Mouse (Mus musculus) brain, adult 2 months (tissue): ENCODE results near the gene Erich6.
A peak's percentile ranks its signal among the peaks of the same experiment; 100 is the strongest.
"Not testable (repeated sequence)": the region's sequence is repeated elsewhere in the genome, so short reads cannot be mapped to it uniquely, and the experiment has no call there.

ENCODE experiments used
- DNase-seq: peaks from one replicate; pipeline ENCODE4 v3.0.0; 2011; ENCODE audit warnings: low read depth, low spot score

Gene Erich6

DNA sequence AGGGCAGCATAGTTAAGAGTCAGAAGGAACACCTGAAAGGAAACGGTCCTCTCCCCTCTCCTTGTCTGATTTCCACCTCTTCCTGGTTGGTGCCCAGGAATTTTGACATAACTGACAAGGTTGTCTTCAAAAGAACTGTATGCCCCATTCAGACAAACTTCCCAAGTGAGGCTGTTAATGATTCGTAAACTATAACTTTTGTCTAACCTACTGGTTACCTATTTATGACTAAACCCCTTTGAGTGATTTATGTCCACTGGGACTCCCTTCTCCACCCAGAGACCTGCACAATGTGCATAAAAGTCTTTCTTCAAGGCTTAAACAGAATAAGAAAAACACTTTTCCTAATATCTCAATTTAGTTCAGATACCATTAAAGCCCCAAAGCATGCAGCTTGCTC lies 10.2 kb upstream of the Erich6 start:
- DNase-seq = no peak

DNA sequence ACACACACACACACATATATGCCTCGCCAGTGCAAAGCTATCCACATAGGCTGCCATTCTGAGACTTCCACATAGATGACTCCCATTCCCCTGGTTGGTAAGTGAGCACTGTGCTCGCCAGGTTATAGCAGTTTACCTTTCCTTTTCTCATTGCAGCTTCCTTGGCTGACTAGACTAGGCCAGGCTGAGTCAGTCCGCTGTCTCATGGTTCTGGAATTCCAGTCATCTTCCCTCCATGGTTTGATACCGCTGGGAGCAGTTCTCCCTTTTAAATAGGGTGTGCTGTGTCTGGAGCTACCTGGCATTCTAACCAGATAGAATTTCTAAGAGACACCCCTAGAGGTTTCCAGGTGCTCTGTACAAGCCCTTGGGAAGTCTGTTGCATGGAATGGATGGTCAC lies 9.2 kb upstream of the Erich6 start:
- DNase-seq = no peak

DNA sequence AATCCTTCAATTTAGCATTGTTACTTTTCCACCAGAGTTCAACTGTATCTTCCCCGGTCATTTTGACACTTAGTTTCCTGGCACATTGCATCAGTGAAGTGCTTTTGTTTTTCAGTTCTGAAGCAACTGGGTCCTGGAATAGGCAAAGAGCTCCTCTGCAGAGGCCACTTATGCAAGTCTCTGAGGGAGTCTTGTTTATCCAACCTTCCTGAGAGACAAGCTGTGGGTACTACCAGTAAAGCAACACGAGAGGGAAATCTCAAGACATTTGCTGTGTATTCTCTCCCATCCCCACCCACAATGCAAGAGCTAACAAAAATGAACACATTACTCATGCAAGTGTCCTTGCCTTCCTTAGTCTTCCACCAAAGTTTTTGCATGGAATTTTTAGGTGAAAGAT lies 5.3 kb downstream of the Erich6 start:
- peak; percentile 61 for DNase-seq

DNA sequence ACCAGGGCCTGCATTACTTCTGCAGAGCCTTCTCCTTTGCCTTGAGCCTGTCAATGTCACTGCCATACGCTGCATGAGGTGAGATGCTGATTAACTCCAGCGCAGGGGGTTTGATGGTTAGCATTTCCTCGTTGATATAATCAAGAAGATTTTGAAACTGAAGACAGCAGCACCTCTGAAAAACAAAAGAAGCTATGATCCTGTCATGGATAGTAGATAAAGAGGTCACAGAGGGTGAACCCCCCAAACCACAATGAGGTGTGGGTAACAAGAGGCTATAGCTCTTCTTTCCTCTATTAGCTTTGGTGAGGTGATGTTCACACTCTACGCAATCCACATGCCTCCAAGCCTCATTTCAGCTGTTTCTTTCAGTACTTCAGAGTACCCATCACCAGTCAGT lies 12.0 kb downstream of the Erich6 start:
- DNase-seq = no peak

DNA sequence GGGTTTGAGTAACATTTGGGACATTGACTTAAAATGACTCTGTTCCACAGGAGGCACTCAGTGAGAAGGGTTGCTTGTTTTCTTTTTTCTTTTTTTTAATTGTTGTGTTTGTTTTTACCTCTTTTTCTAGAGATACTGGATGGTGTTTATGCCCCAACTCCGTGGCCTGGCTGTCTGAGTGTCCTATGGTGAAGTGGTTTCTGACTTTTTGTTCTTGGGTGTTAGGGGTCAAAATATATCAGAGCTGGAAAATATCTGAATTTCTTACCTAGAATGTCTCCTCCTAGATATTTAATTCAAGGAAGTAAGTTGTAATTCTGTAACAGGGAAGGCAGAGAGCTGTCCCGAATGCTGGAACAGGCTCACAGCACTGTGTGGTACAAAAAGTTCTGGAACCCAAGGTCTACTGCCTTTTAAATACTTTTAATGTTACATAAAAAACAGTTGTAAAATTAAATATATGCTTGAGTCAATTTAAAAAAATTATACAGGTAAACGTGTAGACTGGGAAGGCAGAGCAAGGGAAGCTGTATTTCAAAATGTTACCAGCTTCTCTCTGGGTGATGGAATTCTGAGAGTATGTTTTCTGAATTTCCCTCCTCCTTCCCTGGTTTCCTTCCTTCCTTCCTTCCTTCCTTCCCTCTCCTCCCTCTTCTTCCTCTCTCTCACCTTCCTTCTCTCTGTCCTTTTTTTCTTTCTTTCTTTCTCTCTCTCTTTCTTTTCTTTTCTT lies 14.2 kb downstream of the Erich6 start:
- no peak for DNase-seq

DNA sequence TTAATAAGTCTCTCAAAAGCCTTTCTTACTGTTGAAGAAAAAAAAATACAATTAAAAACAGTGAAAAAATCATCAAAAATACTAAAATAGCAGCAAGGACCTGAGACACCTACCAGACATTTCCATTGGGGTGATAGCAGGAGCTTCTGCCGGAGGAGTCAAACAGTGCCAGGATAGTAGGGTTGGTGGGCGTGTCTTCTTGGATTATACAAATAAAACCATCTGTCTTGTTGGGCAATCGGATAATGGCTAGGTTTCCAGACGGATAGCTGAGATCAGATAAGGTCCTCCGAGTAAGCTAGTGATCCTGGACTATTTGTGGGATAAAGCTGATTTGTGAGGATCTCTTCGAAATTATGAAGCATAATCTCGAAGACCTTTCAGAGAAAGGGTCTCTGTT lies 15.9 kb downstream of the Erich6 start:
- no peak for DNase-seq

DNA sequence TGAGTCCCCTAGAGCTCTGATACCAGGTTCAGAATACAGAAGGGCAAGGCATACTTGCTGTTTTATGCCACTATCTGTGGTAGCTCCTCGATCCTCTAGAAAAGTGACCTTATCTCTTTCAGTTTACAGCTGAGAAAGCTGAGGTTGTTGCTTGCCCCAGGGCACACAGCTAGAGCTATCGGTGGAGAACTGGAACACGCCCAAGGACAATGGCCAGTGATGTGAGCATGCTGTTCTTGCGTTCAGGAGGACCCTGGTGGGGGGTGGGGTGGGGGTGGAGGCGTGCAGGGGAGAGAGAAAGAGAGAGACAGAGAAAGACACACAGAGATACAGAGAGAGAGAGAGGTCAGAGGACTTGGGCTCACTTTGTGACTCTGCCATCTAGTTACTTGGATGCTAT lies 27.0 kb downstream of the Erich6 start:
- DNase-seq = no peak

DNA sequence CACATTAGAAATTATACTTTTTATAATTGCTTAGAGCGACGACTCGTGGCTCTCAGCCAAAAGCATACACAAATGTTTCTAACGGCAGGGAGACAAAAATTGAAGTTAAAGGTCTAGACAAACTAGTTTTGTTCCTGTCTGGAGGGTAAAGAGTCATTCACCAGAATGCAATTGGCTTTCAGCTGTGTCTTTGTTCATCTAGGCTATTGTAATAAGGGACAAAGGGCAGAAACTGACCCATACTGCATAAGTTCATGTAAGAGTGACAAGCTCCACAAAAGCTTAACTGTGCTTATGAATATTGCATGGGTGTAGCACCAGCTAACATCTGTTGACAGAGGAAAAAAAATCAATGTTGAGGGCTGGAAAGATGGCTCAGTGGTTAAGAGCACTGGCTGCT lies 28.5 kb downstream of the Erich6 start:
- no peak for DNase-seq

DNA sequence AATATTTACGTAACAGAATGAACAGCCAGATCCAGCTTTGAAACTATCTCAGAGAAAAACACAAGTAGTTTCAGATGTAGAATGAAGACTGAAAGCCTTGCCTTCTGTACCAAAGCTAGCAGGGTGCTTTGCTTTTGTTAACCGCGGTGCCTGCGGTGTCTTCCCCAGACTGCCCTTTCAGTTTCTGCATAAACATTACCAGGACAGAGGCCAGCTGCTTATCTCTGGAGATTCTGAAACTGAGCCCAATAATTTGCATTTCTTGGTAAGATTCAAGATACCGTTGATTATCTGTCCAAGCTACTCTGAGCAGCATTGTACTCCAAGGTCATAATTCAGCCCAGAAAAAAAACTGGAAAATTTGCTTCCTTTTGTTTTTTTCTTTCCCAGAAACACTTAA lies 43.4 kb downstream of the Erich6 start:
- no peak for DNase-seq

DNA sequence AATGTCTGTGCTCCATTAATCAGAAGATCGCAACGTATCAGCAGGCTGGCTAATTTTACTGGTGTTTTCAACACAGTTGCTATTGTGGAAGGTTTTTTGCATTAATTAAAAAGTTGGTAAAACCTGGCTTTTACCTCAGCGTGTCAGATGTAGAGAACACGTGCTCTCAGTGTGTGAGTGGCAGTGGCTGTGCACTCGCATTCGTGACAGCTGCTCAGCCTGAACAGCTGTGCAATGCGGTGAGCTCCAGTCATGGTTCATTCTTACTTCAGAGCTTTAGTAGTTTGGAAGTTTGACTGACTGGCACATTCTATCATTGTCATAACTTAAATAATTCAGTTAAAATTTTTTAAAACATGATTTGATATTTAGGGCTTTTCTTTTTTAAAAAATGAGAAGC lies 44.3 kb downstream of the Erich6 start:
- DNase-seq = not testable (repeated sequence)

DNA sequence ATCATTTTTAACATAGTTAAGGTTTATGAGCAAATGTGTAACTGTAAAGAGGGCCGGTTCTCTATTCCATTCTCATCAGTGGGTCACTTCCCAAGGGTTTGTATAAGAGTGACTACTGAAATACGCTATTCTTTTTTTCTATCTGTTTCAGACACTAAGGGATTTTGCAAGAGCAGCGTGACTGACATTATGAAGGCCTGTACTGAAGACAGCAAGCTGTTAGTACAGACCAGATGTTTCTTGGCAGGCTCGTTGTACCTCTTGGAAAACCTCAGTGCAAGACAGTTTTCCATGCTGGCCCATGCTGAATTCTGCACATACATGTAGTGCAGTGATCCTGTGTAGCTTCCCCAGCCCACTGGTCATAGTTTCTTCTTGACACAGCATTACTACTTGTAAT lies 46.5 kb downstream of the Erich6 start:
- not testable (repeated sequence) for DNase-seq

DNA sequence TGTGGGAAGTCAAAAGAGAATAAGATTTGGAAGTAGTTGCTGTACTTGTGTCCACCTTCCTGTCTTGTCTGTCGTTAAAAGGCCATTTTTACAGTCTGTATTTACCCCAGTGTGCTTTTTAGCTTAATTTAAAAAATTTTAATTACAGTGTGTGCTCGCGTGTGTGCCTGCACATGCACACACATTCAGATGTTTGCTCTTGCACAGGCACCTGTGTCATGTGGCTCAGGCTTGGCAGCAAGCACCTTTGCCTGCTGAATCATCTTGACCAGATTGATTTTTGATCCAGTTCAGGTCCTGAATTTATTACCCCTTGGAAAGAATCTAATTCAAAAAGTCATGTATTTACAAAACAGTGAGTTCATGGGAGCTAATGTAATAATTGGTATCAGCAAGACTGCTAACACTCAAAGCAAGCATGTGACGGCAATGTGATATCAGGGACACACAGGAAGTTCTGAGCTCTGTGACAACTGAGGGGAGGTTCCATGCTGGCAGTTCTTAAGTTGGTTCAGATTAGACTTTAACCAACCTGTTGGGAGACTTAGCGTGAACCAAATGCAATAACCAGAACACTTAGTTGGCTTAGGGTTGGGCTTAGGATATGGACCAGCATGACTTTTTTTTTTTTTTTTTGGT lies 54.1 kb downstream of the Erich6 start:
- peak; percentile 9 for DNase-seq

DNA sequence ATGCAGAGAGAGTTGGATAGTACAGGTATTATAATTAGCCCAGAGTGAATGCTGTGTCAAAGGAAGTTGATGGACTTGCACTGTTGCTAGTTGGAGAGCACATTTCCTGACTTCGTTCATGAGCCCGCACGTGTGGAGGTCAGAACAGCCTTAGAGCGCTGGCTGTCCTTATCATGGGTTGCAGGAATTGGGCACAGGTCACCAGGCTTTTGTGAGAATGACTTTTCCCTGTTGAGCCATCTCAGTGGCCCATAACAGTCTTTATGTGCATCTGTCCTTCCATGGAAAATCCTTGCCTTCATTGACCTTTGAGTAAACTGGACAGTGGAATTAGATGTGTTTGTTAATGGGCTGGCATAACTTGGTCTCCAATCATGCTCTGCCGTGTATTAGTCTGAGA lies 54.7 kb downstream of the Erich6 start:
- no peak for DNase-seq

DNA sequence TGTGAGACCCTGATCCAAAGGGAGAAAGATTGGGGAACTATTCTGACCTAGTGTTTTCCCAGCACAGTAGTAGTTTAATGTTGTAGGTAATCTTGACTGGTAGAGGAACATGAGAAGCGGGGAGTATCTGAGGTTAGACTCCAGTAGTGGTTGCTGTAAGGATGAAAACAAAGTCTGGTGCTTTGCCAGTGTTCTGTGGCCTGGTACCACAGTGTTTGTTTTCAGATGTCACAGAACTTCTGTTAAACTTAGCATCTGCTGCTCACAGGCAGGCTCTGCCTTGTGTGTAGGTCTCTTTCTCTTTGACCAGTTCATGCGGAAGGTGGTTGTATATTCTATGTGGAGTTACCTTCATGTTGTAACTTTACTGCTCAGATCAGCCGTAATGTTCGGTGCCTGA lies 55.5 kb downstream of the Erich6 start:
- DNase-seq = no peak

DNA sequence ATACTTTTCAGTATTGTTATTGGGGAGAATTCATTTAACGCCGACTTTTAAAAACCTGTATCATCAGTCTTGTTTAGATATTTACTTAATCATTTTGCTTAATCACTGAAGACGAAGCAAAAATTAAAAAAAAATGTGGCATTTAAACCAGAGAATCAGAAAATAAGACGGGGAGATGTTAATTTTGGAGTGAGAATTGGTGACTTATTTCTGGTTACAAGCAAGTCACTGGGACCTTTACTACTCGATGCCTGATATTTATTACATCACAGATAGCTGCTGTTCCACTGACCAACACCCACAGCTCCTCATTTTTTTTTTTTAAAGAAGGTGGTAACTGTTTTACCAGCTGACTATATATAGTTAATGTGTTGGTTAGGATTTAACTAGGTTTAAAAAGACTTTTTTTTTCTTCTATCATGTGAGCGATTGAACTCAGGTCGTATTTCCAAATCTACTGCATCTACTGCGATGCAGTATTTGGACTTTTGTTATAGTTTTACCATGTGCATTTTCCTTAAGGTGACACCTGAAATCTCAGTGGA lies 59.4 kb downstream of the Erich6 start:
- peak; percentile 12 for DNase-seq

DNA sequence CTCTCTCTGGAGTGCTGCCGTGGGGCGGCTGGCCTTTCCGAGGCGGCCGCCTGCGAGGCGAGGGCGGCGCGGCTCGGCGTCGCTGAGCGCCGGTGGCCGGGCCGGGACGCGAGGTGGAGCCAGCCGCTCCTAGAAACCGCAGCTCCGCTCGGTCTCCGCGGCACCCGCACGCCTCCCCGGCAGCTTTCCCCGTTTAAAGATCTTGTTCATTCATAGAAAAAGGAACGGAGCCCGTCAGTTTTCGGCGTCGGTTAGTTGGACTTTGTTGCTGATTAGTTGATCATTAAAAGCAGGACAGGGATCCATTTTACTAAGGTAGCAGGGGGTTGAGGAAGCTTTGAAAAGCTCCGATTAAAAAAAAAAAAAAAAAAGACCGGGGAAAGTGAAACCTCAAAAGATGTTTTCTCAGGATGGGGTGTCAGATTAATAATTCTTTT lies 59.9 kb downstream of the Erich6 start:
- peak; percentile 69 for DNase-seq

DNA sequence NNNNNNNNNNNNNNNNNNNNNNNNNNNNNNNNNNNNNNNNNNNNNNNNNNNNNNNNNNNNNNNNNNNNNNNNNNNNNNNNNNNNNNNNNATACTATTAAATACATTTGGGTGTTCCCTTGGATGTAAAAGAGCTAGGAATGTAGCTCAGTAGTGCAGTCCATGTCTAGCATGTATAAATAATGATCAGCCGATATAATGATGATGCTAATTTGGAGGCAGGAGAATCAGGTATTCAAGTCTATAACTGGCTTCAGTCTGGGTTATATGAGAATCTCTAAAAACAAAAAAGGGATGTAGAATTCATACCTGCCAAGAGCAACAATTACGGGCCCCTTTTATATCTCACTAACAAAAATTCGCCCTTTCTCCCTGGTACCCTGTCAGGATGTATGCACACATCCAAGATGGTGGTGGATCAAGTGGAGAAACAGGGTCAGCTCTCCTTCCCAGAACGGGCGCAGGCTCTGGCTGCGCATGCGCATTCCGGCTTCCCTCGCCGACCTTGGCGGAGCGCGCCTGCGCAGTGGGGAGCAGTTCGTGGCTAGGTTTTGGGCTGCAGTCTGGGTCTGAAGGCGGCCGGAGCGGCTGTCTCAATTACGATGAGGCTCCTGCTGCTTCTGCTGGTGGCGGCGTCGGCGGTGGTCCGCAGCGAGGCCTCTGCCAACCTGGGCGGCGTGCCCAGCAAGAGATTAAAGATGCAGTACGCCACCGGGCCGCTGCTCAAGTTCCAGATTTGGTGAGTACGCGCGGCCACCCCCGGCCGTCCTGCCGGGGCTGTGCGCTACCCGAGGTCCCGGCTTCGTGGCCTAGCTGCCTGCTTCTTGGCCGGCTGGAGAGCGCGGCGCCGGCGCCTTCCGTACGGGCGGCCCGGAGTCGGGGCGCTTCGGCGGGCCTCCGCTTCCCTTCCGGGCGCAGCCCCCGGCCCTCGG lies 60.6 kb downstream of the Erich6 start, which contains the start of gene Selenot:
Gene Selenot (plus strand): TSS at position 500 of the 930 bp plus-strand sequence.
- DNase-seq = peak; percentile 98

DNA sequence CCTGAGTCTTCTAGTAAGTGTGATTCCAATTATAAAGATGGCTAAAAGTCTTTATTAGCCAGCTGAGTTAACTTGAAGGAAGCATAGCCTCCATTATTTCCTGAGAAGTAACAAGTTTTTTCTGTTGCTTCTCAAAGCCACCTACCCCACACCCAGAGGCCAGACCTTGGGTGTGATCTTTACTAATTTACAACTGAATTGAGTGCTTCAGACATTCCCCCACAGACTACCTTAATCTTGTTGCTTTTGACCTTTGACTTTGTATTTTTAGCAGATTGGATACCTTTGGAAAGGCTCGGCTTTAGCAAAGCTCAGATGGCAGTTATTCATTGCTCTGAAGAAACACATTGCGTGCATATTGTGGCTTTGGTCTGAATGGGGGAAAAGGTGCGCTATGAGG lies 66.2 kb downstream of the Erich6 start:
- no peak for DNase-seq
